Mouse (Mus musculus) neural tube, embryonic 13.5 days (tissue): ENCODE measurements around the gene Rab1b. TPM values are rescaled to one million over a fixed set of nuclear protein-coding genes. Genes with fewer than 3 reads are reported as not detected.
A peak's percentile ranks its signal among the peaks of the same experiment; 100 is the strongest.

Experiments
- ATAC-seq: fragments of 200-750 bp; cut with Nextera tagmentation; 2 replicates; pipeline ENCODE4 v1.8.0; 2017; ENCODE audit warnings: low read depth, mild to moderate bottlenecking, moderate TSS enrichment, moderate library complexity
- H3K27ac ChIP-seq: fragments of 300-500 bp; sonication (generic); replicated peaks from 2 replicates; pipeline ENCODE4 v1.5.1; 2015; ENCODE audit warnings: moderate library complexity, mild to moderate bottlenecking, inconsistent platforms
- H3K27me3 ChIP-seq: fragments of 300-500 bp; sonication (generic); 2 replicates; pipeline ENCODE4 v1.6.1; 2015; ENCODE audit warnings: mild to moderate bottlenecking, inconsistent platforms
- H3K36me3 ChIP-seq: fragments of 300-500 bp; sonication (generic); 2 replicates; pipeline ENCODE4 v1.6.1; 2015; ENCODE audit warnings: mild to moderate bottlenecking, inconsistent platforms
- H3K4me1 ChIP-seq: fragments of 300-500 bp; sonication (generic); replicated peaks from 2 replicates; pipeline ENCODE4 v1.6.1; 2015; ENCODE audit warnings: inconsistent platforms
- H3K4me2 ChIP-seq: fragments of 300-500 bp; sonication (generic); 2 replicates; pipeline ENCODE4 v1.6.1; 2015; ENCODE audit warnings: inconsistent platforms, mild to moderate bottlenecking, moderate library complexity
- H3K4me3 ChIP-seq: fragments of 300-500 bp; sonication (generic); 2 replicates; pipeline ENCODE4 v1.5.1; 2015; ENCODE audit warnings: mild to moderate bottlenecking, inconsistent platforms
- H3K9ac ChIP-seq: fragments of 300-500 bp; sonication (generic); 2 replicates; pipeline ENCODE4 v1.6.1; 2015; ENCODE audit warnings: moderate library complexity, mild to moderate bottlenecking, inconsistent platforms
- H3K9me3 ChIP-seq: fragments of 300-500 bp; sonication (generic); 2 replicates; pipeline ENCODE4 v1.6.1; 2016; ENCODE audit warnings: inconsistent platforms
- WGBS: fragments of 180-500 bp; shearing (Covaris S2); methylation state at CpG from one replicate; pipeline ENCODE4 v1.1.7; 2015; 5-methylcytosine and 5-hydroxymethylcytosine counted together
- polyA plus RNA-seq: library from polyadenylated mRNA; unstranded; fragments of >200 nt; fragmentation: Nextera tagmentation; extraction: Ambion mirVana; gene quantifications from 2 replicates; pipeline ENCODE4 v1.2.1, GENCODE M21; 2015

The Rab1b gene
- polyA plus RNA-seq, 1 experiment from 2014 or later, result 234 TPM

- no peaks in the 10 kb centered on the region for H3K9me3 ChIP-seq
- ATAC-seq, result peak; percentile 9; the same call in 1 of the 2 replicates
- peak within 1 kb of the TSS; percentile 43 for H3K27ac ChIP-seq
- H3K36me3 ChIP-seq, result no peaks in the 10 kb centered on the region
- H3K4me1 ChIP-seq, result peaks cover 69% of the 10 kb centered on the region
- peak within 1 kb of the TSS; percentile 43 for H3K4me3 ChIP-seq
- WGBS, result under 1% methylated on average over 54 of the region's 56 CpGs
- peak within 1 kb of the TSS; percentile 76 for H3K4me2 ChIP-seq
- H3K9ac ChIP-seq, result peak within 1 kb of the TSS; percentile 77
- peaks cover 58% of the 10 kb centered on the region for H3K27me3 ChIP-seq
Measured at GRCm38 (mm10) chr19:5067867-5068569, 38.9 kb downstream of the Rab1b start, which contains the start of gene Cd248. TSS of gene Cd248 (plus strand) at chr19:5068078.

GRCm38 (mm10) chr19:5067040-5067799, 39.7 kb downstream of the Rab1b start:
- WGBS, result 9% methylated on average over 15 of the region's 15 CpGs
- H3K4me1 ChIP-seq, result peaks cover 61% of the 10 kb centered on the region
- H3K9ac ChIP-seq, result peak overlapping the region; percentile 38; the same call in 1 of the 2 replicates
- peak overlapping the region; percentile 43 for H3K4me3 ChIP-seq
- no peaks in the 10 kb centered on the region for H3K36me3 ChIP-seq
- peak overlapping the region; percentile 76 for H3K4me2 ChIP-seq
- no peak for ATAC-seq
- H3K27ac ChIP-seq, result peak overlapping the region; percentile 43
- peaks cover 58% of the 10 kb centered on the region for H3K27me3 ChIP-seq
- H3K9me3 ChIP-seq, result no peaks in the 10 kb centered on the region

- Histone ChIP-seq H3K27ac (no peak overlapping the region), H3K9ac (peak overlapping the region; percentile 6; the same call in 1 of the 2 replicates), H3K9me3 (no peaks in the 10 kb centered on the region), H3K4me2 (no peak overlapping the region), H3K4me1 (peaks cover 53% of the 10 kb centered on the region), H3K36me3 (no peaks in the 10 kb centered on the region), H3K27me3 (peaks cover 52% of the 10 kb centered on the region), H3K4me3 (no peak overlapping the region)
- WGBS, result 75% methylated on average over 7 of the region's 7 CpGs
- no peak for ATAC-seq
Measured at GRCm38 (mm10) chr19:5065104-5065503, 41.8 kb downstream of the Rab1b start.

- 78% methylated on average over 6 of the region's 6 CpGs for WGBS
- Histone ChIP-seq H3K4me1 (peaks cover 38% of the 10 kb centered on the region), H3K36me3 (no peaks in the 10 kb centered on the region), H3K9ac (no peak overlapping the region), H3K27ac (no peak overlapping the region), H3K27me3 (peaks cover 27% of the 10 kb centered on the region), H3K4me3 (no peak overlapping the region), H3K9me3 (no peaks in the 10 kb centered on the region), H3K4me2 (no peak overlapping the region)
- ATAC-seq, result no peak
Measured at GRCm38 (mm10) chr19:5062446-5062845, 44.4 kb downstream of the Rab1b start.

GRCm38 (mm10) chr19:5062041-5062440, 44.8 kb downstream of the Rab1b start:
- ATAC-seq, result no peak
- Histone ChIP-seq H3K4me1 (peaks cover 34% of the 10 kb centered on the region), H3K36me3 (no peaks in the 10 kb centered on the region), H3K4me2 (no peak overlapping the region), H3K4me3 (no peak overlapping the region), H3K9ac (no peak overlapping the region), H3K9me3 (no peaks in the 10 kb centered on the region), H3K27ac (no peak overlapping the region), H3K27me3 (peaks cover 23% of the 10 kb centered on the region)
- WGBS, result 88% methylated on average over 5 of the region's 5 CpGs

- no peaks in the 10 kb centered on the region for H3K9me3 ChIP-seq
- no peaks in the 10 kb centered on the region for H3K36me3 ChIP-seq
- peaks cover 10% of the 10 kb centered on the region; the same call in 1 of the 2 replicates for H3K27me3 ChIP-seq
- ATAC-seq, result 0 out of 2 replicates have a peak, but pooled peaks have one; percentile 26
- H3K4me2 ChIP-seq, result no peak overlapping the region
- H3K9ac ChIP-seq, result peak overlapping the region; percentile 50
- H3K27ac ChIP-seq, result 0 out of 2 replicates have a peak overlapping the region, but pooled peaks have one; percentile 13
- H3K4me1 ChIP-seq, result peaks cover 37% of the 10 kb centered on the region
- 40% methylated on average over 5 of the region's 5 CpGs for WGBS
- no peak overlapping the region for H3K4me3 ChIP-seq
Measured at GRCm38 (mm10) chr19:5060365-5061330, 46.2 kb downstream of the Rab1b start.

- peak overlapping the region; percentile 26; the same call in 1 of the 2 replicates for H3K9ac ChIP-seq
- no peak for ATAC-seq
- peaks cover 31% of the 10 kb centered on the region for H3K4me1 ChIP-seq
- no peak overlapping the region for H3K4me3 ChIP-seq
- no peaks in the 10 kb centered on the region for H3K36me3 ChIP-seq
- no peak overlapping the region for H3K27ac ChIP-seq
- peaks cover 16% of the 10 kb centered on the region; the same call in 1 of the 2 replicates for H3K27me3 ChIP-seq
- no peak overlapping the region for H3K4me2 ChIP-seq
- WGBS, result 21% methylated on average over 10 of the region's 10 CpGs
- no peaks in the 10 kb centered on the region for H3K9me3 ChIP-seq
Measured at GRCm38 (mm10) chr19:5058801-5059771, 47.8 kb downstream of the Rab1b start.

- H3K4me3 ChIP-seq, result no peak overlapping the region
- H3K36me3 ChIP-seq, result no peaks in the 10 kb centered on the region
- WGBS, result 21% methylated on average over 16 of the region's 16 CpGs
- H3K4me1 ChIP-seq, result peaks cover 31% of the 10 kb centered on the region
- ATAC-seq, result no peak
- H3K9me3 ChIP-seq, result no peaks in the 10 kb centered on the region
- H3K27ac ChIP-seq, result no peak overlapping the region
- H3K27me3 ChIP-seq, result peaks cover 26% of the 10 kb centered on the region
- H3K9ac ChIP-seq, result no peak overlapping the region
- no peak overlapping the region for H3K4me2 ChIP-seq
Measured at GRCm38 (mm10) chr19:5057876-5058775, 48.7 kb downstream of the Rab1b start.

- Histone ChIP-seq H3K36me3 (no peaks in the 10 kb centered on the region), H3K4me3 (no peak overlapping the region), H3K4me2 (no peak overlapping the region), H3K4me1 (peaks cover 34% of the 10 kb centered on the region), H3K27ac (no peak overlapping the region), H3K9me3 (no peaks in the 10 kb centered on the region), H3K27me3 (peaks cover 45% of the 10 kb centered on the region), H3K9ac (no peak overlapping the region)
- ATAC-seq, result peak; percentile 30
- WGBS, result 14% methylated on average over 6 of the region's 6 CpGs
Measured at GRCm38 (mm10) chr19:5056251-5056650, 50.6 kb downstream of the Rab1b start.

GRCm38 (mm10) chr19:5053909-5054308, 53.0 kb downstream of the Rab1b start:
- Histone ChIP-seq H3K27ac (no peak overlapping the region), H3K4me2 (no peak overlapping the region), H3K27me3 (peaks cover 63% of the 10 kb centered on the region), H3K9me3 (no peaks in the 10 kb centered on the region), H3K36me3 (peaks cover 11% of the 10 kb centered on the region), H3K4me1 (peaks cover 28% of the 10 kb centered on the region), H3K9ac (no peak overlapping the region), H3K4me3 (no peak overlapping the region)
- no peak for ATAC-seq
- WGBS, result 16% methylated on average over 9 of the region's 9 CpGs
